In genomic region chr19:45304538-45304937, GRCm38 (mm10) we compare ENCODE assay signal across 17 mouse cellular contexts. TPM values are rescaled to one million over a fixed set of nuclear protein-coding genes. Genes with fewer than 3 reads are reported as not detected.
DNase-seq lines count a peak whose midpoint lies in the region; TF ChIP-seq lines count a peak whose summit lies in the region.
"Had no signal": no experiment of that assay in that cellular context is flagged by ENCODE, and none has a peak within 500 bp of the region (broad histone marks: within the 10 kb centered on the region; RNA-seq: fewer than 3 reads in every experiment).

No protein-coding gene starts in this region.

- H3K27me3 ChIP-seq in C2C12 (ENCODE audit: control insufficient read depth, insufficient read depth, insufficient read length) = peaks cover 42% of the 10 kb centered on the region

- no peaks in the 10 kb centered on the region for H3K79me2 ChIP-seq in C2C12 (ENCODE audit: control insufficient read depth, insufficient read depth)

- DNase-seq in frontal cortex, postnatal 36 days (ENCODE audit: low spot score in 2 of 2) = peak; percentile 60 to 72
- no peak for DNase-seq in frontal cortex, postnatal 14 days (ENCODE audit: low spot score in 2 of 2)
- DNase-seq in layer of hippocampus, adult 2 months (ENCODE audit: low spot score in 2 of 2) = peak; percentile 43 to 62
- DNase-seq in layer of hippocampus, postnatal 25 days (ENCODE audit: extremely low spot score in 1 of 2, low spot score in 1 of 2) = no peak
- DNase-seq in left cerebral cortex, postnatal 36 days (ENCODE audit: low spot score in 2 of 2) = peak; percentile 72 to 74
- DNase-seq in cerebellum, adult 11 months = no peak
- DNase-seq in retina, embryonic 14.5 days (ENCODE audit: low spot score) = no peak
- DNase-seq: adrenal gland, postnatal 25 days; B cell, adult 2 months; cerebellum, adult 18-20 months; gastrocnemius, postnatal 14 days; heart, postnatal 4 days; thymus, postnatal 4 days had no signal

- no peak overlapping the region for H3K27ac ChIP-seq in layer of hippocampus, adult 2 months
- H3K27ac ChIP-seq: liver, embryonic 12.5 days; stomach, embryonic 15.5 days had no signal

- no peak overlapping the region for H3ac ChIP-seq in C2C12 (ENCODE audit: control insufficient read depth, insufficient read length, low read depth)

- no peaks in the 10 kb centered on the region for H3K36me3 ChIP-seq in C2C12 (ENCODE audit: control insufficient read depth, insufficient read depth)
- H3K36me3 ChIP-seq: liver, embryonic 12.5 days; midbrain, embryonic 13.5 days; stomach, embryonic 15.5 days had no signal

- intact Hi-C loops in left cerebral cortex, postnatal 36 days (cut with DNase I) = loop anchor here (5.0 to 10.0 kb wide), 5 partner anchors 33 to 240 kb away; partner anchors contain the start of gene Btrc

- no peak for TF ChIP-seq CTCF in layer of hippocampus, adult 2 months (conservative IDR thresholded peaks at IDR 0.05)
- TF ChIP-seq CTCF in C2C12 (IDR thresholded peaks at IDR 0.05; ENCODE audit: control insufficient read depth, insufficient read depth, insufficient read length) = no peak

- H3K79me3 ChIP-seq in C2C12 (ENCODE audit: low read depth) = no peaks in the 10 kb centered on the region

- H3K4me3 ChIP-seq in layer of hippocampus, adult 2 months = no peak overlapping the region
- H3K4me3 ChIP-seq in C2C12 (ENCODE audit: insufficient read depth, poor library complexity, severe bottlenecking) = no peak overlapping the region
- H3K4me3 ChIP-seq: liver, embryonic 12.5 days; midbrain, embryonic 13.5 days; stomach, embryonic 15.5 days had no signal

TF ChIP-seq in C2C12, 6 proteins besides CTCF, POLR2A, EP300 and RAD21:
- TF ChIP-seq MYOD1 (IDR thresholded peaks at IDR 0.05; ENCODE audit: control insufficient read depth, insufficient read length, low read depth) (peak; percentile 58), MAX (IDR thresholded peaks at IDR 0.05) (no peak)

RNA-seq across cellular contexts. Expression of gene Btrc, which starts 59.0 kb away (rescaled TPM):
- total RNA-seq in layer of hippocampus, adult 2 months (2021) = 10 to 100 TPM; 92.9 to 93.9 TPM
- total RNA-seq in layer of hippocampus, postnatal 25 days (2021) = 10 to 100 TPM; 93.9 to 94.3 TPM
- polyA plus RNA-seq in C2C12 (2012; fragmentation: generic; extraction: Trizol) = 11.9 TPM
- 100 to 1,000 TPM; 102 to 103 TPM for total RNA-seq in left cerebral cortex, postnatal 36 days (2021)

Comparison
In these comparisons a context has a peak if more than half of its experiments do, and no peak if none do; other contexts are left out.
1. DNase-seq: peak in frontal cortex, postnatal 36 days (2 of 2), layer of hippocampus, adult 2 months (2 of 2) and left cerebral cortex, postnatal 36 days (2 of 2); none in frontal cortex, postnatal 14 days (0 of 2), layer of hippocampus, postnatal 25 days (0 of 2), cerebellum, adult 11 months (single experiment) and retina, embryonic 14.5 days (single experiment).